Mouse (Mus musculus) left cerebral cortex, adult 8-10 months (tissue): ENCODE measurements around the gene Psmd1. TPM values are rescaled to one million over a fixed set of nuclear protein-coding genes. Genes with fewer than 3 reads are reported as not detected.
"Not testable (repeated sequence)": the region's sequence is repeated elsewhere in the genome, so short reads cannot be mapped to it uniquely, and the experiment has no call there.

ENCODE experiments used
- DNase-seq, 2 experiments: peaks; one replicate each; pipeline ENCODE4 v3.0.0; 2022; ENCODE audit warnings: low spot score in 2 of 2
- total RNA-seq, 4 experiments: library from RNA; stranded (reverse); gene quantifications; 2 replicates each; pipeline ENCODE4 v1.2.4; 2022

Gene Psmd1
- total RNA-seq, result 100 to 1,000 TPM; 121 to 131 (median 126) TPM

GRCm38 (mm10) chr1:86064271-86064991 lies at the start of gene Psmd1:
Gene Psmd1, plus strand, starts transcription at chr1:86064387.
- DNase-seq, result peak; percentile 75 to 86

GRCm38 (mm10) chr1:86015758-86016157 lies 48.4 kb upstream of the Psmd1 start:
- DNase-seq, result not testable (repeated sequence)

- DNase-seq, result no peak
Observed at GRCm38 (mm10) chr1:86016516-86016915, 47.7 kb upstream of the Psmd1 start, which contains the start of gene Spata3. Gene Spata3, plus strand, starts transcription at chr1:86016816.

- peak; percentile 59 to 63 for DNase-seq
Observed at GRCm38 (mm10) chr1:86018235-86019055, 45.7 kb upstream of the Psmd1 start.

GRCm38 (mm10) chr1:86021365-86021989 lies 42.7 kb upstream of the Psmd1 start:
- no peak for DNase-seq

- DNase-seq, result peak in 1 of 2 experiments; percentile 86
Observed at GRCm38 (mm10) chr1:86032273-86032987, 31.8 kb upstream of the Psmd1 start.

GRCm38 (mm10) chr1:86038191-86038951 lies 25.8 kb upstream of the Psmd1 start:
- DNase-seq, result no peak

GRCm38 (mm10) chr1:86040131-86040530 lies 24.1 kb upstream of the Psmd1 start:
- no peak for DNase-seq

GRCm38 (mm10) chr1:86040817-86041216 lies 23.4 kb upstream of the Psmd1 start:
- no peak for DNase-seq

- DNase-seq, result no peak
Observed at GRCm38 (mm10) chr1:86045056-86045455, 19.1 kb upstream of the Psmd1 start.

- DNase-seq, result peak in 1 of 2 experiments; percentile 20
Observed at GRCm38 (mm10) chr1:86045848-86046805, 18.1 kb upstream of the Psmd1 start, which contains the start of gene 2810459M11Rik. Gene 2810459M11Rik, plus strand, starts transcription at chr1:86045863.

- no peak for DNase-seq
Observed at GRCm38 (mm10) chr1:86046833-86047563, 17.2 kb upstream of the Psmd1 start.

- no peak for DNase-seq
Observed at GRCm38 (mm10) chr1:86048231-86048630, 16.0 kb upstream of the Psmd1 start.

GRCm38 (mm10) chr1:86048744-86049143 lies 15.4 kb upstream of the Psmd1 start:
- DNase-seq, result no peak

- peak; percentile 62 to 79 for DNase-seq
Observed at GRCm38 (mm10) chr1:86053198-86053921, 10.8 kb upstream of the Psmd1 start.

GRCm38 (mm10) chr1:86054943-86055342 lies 9.2 kb upstream of the Psmd1 start:
- no peak for DNase-seq

- DNase-seq, result no peak
Observed at GRCm38 (mm10) chr1:86056284-86056683, 7.9 kb upstream of the Psmd1 start.
